Mouse (Mus musculus) heart, embryonic 12.5 days (tissue): ENCODE measurements around the gene Clip1. TPM values are rescaled to one million over a fixed set of nuclear protein-coding genes. Genes with fewer than 3 reads are reported as not detected.

Experiments
- ATAC-seq: fragments of 200-750 bp; cut with Nextera tagmentation; 2 replicates; pipeline ENCODE4 v1.8.0; 2017; ENCODE audit warnings: moderate TSS enrichment, moderate library complexity; ENCODE audit not compliant: insufficient number of reproducible peaks, low FRiP score
- H3K27ac ChIP-seq: fragments of 300-500 bp; sonication (generic); 2 replicates; pipeline ENCODE4 v1.5.1; 2016; ENCODE audit warnings: mild to moderate bottlenecking, moderate library complexity; ENCODE audit not compliant: poor library complexity, severe bottlenecking
- H3K27me3 ChIP-seq: fragments of 300-500 bp; sonication (generic); replicated peaks from 2 replicates; pipeline ENCODE4 v1.6.1; 2016; ENCODE audit warnings: mild to moderate bottlenecking, moderate library complexity
- H3K36me3 ChIP-seq: fragments of 300-500 bp; sonication (generic); 2 replicates; pipeline ENCODE4 v1.6.1; 2016; ENCODE audit warnings: mild to moderate bottlenecking, moderate library complexity
- H3K4me1 ChIP-seq: fragments of 300-500 bp; sonication (generic); replicated peaks from 2 replicates; pipeline ENCODE4 v1.6.1; 2016; ENCODE audit warnings: mild to moderate bottlenecking
- H3K4me2 ChIP-seq: fragments of 300-500 bp; sonication (generic); 2 replicates; pipeline ENCODE4 v1.6.1; 2016; ENCODE audit warnings: mild to moderate bottlenecking, moderate library complexity
- H3K4me3 ChIP-seq: fragments of 300-500 bp; sonication (generic); 2 replicates; pipeline ENCODE4 v1.5.1; 2016; ENCODE audit warnings: mild to moderate bottlenecking
- H3K9ac ChIP-seq: fragments of 300-500 bp; sonication (generic); 2 replicates; pipeline ENCODE4 v1.6.1; 2016; ENCODE audit warnings: mild to moderate bottlenecking, moderate library complexity
- H3K9me3 ChIP-seq: fragments of 300-500 bp; sonication (generic); replicated peaks from 2 replicates; pipeline ENCODE4 v1.6.1; 2016; ENCODE audit warnings: mild to moderate bottlenecking, moderate library complexity
- WGBS: fragments of 180-500 bp; shearing (Covaris S2); methylation state at CpG from one replicate; pipeline ENCODE4 v1.1.7; 2016; 5-methylcytosine and 5-hydroxymethylcytosine counted together
- polyA plus RNA-seq: library from polyadenylated mRNA; unstranded; fragments of >200 nt; fragmentation: Nextera tagmentation; extraction: Ambion mirVana; gene quantifications from 2 replicates; pipeline ENCODE4 v1.2.1, GENCODE M21; 2016

Clip1 gene
- polyA plus RNA-seq, 1 experiment from 2014 or later, result 62.3 TPM

- no peak overlapping the region for H3K4me2 ChIP-seq
- WGBS, result 88% methylated on average over 17 of the region's 17 CpGs
- no peaks in the 10 kb centered on the region for H3K9me3 ChIP-seq
- no peak overlapping the region for H3K27ac ChIP-seq
- H3K4me1 ChIP-seq, result peaks cover 7% of the 10 kb centered on the region; the same call in 1 of the 2 replicates
- ATAC-seq, result no peak
- peaks cover 76% of the 10 kb centered on the region for H3K36me3 ChIP-seq
- no peak overlapping the region for H3K4me3 ChIP-seq
- no peaks in the 10 kb centered on the region for H3K27me3 ChIP-seq
- no peak overlapping the region for H3K9ac ChIP-seq
Measured at GRCm38 (mm10) chr5:123642401-123642800, 42.0 kb downstream of the Clip1 start.

- Histone ChIP-seq H3K4me2 (no peak overlapping the region), H3K9ac (no peak overlapping the region), H3K27me3 (no peaks in the 10 kb centered on the region), H3K36me3 (peaks cover 74% of the 10 kb centered on the region), H3K27ac (0 out of 2 replicates have a peak overlapping the region, but pooled peaks have one; percentile 2), H3K4me1 (peaks cover 7% of the 10 kb centered on the region; the same call in 1 of the 2 replicates), H3K4me3 (no peak overlapping the region), H3K9me3 (no peaks in the 10 kb centered on the region)
- peak; percentile 64; the same call in 1 of the 2 replicates for ATAC-seq
- 60% methylated on average over 7 of the region's 7 CpGs for WGBS
Measured at GRCm38 (mm10) chr5:123641259-123641900, 43.0 kb downstream of the Clip1 start.

- Histone ChIP-seq H3K4me3 (no peak overlapping the region), H3K9ac (no peak overlapping the region), H3K27me3 (no peaks in the 10 kb centered on the region), H3K4me1 (peaks cover 7% of the 10 kb centered on the region; the same call in 1 of the 2 replicates), H3K4me2 (no peak overlapping the region), H3K36me3 (peaks cover 73% of the 10 kb centered on the region), H3K27ac (no peak overlapping the region), H3K9me3 (no peaks in the 10 kb centered on the region)
- 83% methylated on average over 9 of the region's 9 CpGs for WGBS
- no peak for ATAC-seq
Measured at GRCm38 (mm10) chr5:123640181-123640580, 44.2 kb downstream of the Clip1 start.

GRCm38 (mm10) chr5:123631210-123631609 lies 53.2 kb downstream of the Clip1 start:
- H3K36me3 ChIP-seq, result peaks cover 43% of the 10 kb centered on the region
- no peak for ATAC-seq
- 68% methylated on average over 10 of the region's 10 CpGs for WGBS

GRCm38 (mm10) chr5:123626631-123627030 lies 57.8 kb downstream of the Clip1 start:
- Histone ChIP-seq H3K4me1 (0 out of 2 replicates have a peak, but pooled peaks cover 3% of the 10 kb centered on the region), H3K9me3 (no peaks in the 10 kb centered on the region), H3K36me3 (peaks cover 46% of the 10 kb centered on the region), H3K27me3 (no peaks in the 10 kb centered on the region), H3K9ac (no peak overlapping the region), H3K4me3 (no peak overlapping the region), H3K4me2 (no peak overlapping the region), H3K27ac (no peak overlapping the region)
- WGBS, result 23% methylated on average over 8 of the region's 8 CpGs
- peak; percentile 57; the same call in 1 of the 2 replicates for ATAC-seq

More at GRCm38 (mm10) chr5:123631210-123631609, 53.2 kb downstream of the Clip1 start:
- no peaks in the 10 kb centered on the region for H3K27me3 ChIP-seq
- no peak overlapping the region for H3K4me2 ChIP-seq
- H3K27ac ChIP-seq, result no peak overlapping the region
- no peak overlapping the region for H3K4me3 ChIP-seq
- no peak overlapping the region for H3K9ac ChIP-seq
- 0 out of 2 replicates have a peak, but pooled peaks cover 3% of the 10 kb centered on the region for H3K4me1 ChIP-seq
- no peaks in the 10 kb centered on the region for H3K9me3 ChIP-seq

- Histone ChIP-seq H3K36me3 (peaks cover 57% of the 10 kb centered on the region), H3K4me3 (no peak overlapping the region), H3K9ac (no peak overlapping the region), H3K4me1 (no peaks in the 10 kb centered on the region), H3K9me3 (no peaks in the 10 kb centered on the region), H3K4me2 (no peak overlapping the region), H3K27ac (no peak overlapping the region), H3K27me3 (no peaks in the 10 kb centered on the region)
- ATAC-seq, result no peak
- 79% methylated on average over 13 of the region's 13 CpGs for WGBS
Measured at GRCm38 (mm10) chr5:123622421-123622820, 62.0 kb downstream of the Clip1 start.

GRCm38 (mm10) chr5:123618558-123618957 lies 65.9 kb downstream of the Clip1 start:
- H3K4me1 ChIP-seq, result no peaks in the 10 kb centered on the region
- 70% methylated on average over 2 of the region's 2 CpGs for WGBS
- H3K36me3 ChIP-seq, result peaks cover 83% of the 10 kb centered on the region
- no peak for ATAC-seq
- H3K27ac ChIP-seq, result no peak overlapping the region
- no peaks in the 10 kb centered on the region for H3K9me3 ChIP-seq
- no peaks in the 10 kb centered on the region for H3K27me3 ChIP-seq
- no peak overlapping the region for H3K4me3 ChIP-seq
- H3K4me2 ChIP-seq, result no peak overlapping the region
- H3K9ac ChIP-seq, result no peak overlapping the region

- Histone ChIP-seq H3K4me1 (no peaks in the 10 kb centered on the region), H3K36me3 (peaks cover 84% of the 10 kb centered on the region), H3K9me3 (no peaks in the 10 kb centered on the region), H3K27ac (no peak overlapping the region), H3K4me3 (no peak overlapping the region), H3K27me3 (no peaks in the 10 kb centered on the region), H3K9ac (no peak overlapping the region), H3K4me2 (no peak overlapping the region)
- WGBS, result 89% methylated on average over 24 of the region's 24 CpGs
- ATAC-seq, result no peak
Measured at GRCm38 (mm10) chr5:123614246-123614645, 70.2 kb downstream of the Clip1 start.

GRCm38 (mm10) chr5:123609843-123610242 lies 74.6 kb downstream of the Clip1 start:
- Histone ChIP-seq H3K9me3 (no peaks in the 10 kb centered on the region), H3K4me2 (no peak overlapping the region), H3K4me3 (no peak overlapping the region), H3K27me3 (no peaks in the 10 kb centered on the region), H3K27ac (no peak overlapping the region), H3K4me1 (peaks cover 2% of the 10 kb centered on the region; the same call in 1 of the 2 replicates), H3K9ac (no peak overlapping the region), H3K36me3 (peaks cover 81% of the 10 kb centered on the region)
- 0 out of 2 replicates have a peak, but pooled peaks have one; percentile 72 for ATAC-seq
- WGBS, result 20% methylated on average over 4 of the region's 4 CpGs

- Histone ChIP-seq H3K9me3 (no peaks in the 10 kb centered on the region), H3K4me2 (no peak overlapping the region), H3K27ac (no peak overlapping the region), H3K9ac (no peak overlapping the region), H3K36me3 (peaks cover 77% of the 10 kb centered on the region), H3K4me1 (peaks cover 4% of the 10 kb centered on the region; the same call in 1 of the 2 replicates), H3K27me3 (no peaks in the 10 kb centered on the region), H3K4me3 (no peak overlapping the region)
- no peak for ATAC-seq
- WGBS, result 87% methylated on average over 7 of the region's 7 CpGs
Measured at GRCm38 (mm10) chr5:123609416-123609815, 75.0 kb downstream of the Clip1 start.

- Histone ChIP-seq H3K27ac (peak overlapping the region; percentile 12; the same call in 1 of the 2 replicates), H3K4me2 (no peak overlapping the region), H3K4me1 (peaks cover 12% of the 10 kb centered on the region), H3K4me3 (no peak overlapping the region), H3K9ac (no peak overlapping the region), H3K27me3 (no peaks in the 10 kb centered on the region), H3K9me3 (no peaks in the 10 kb centered on the region), H3K36me3 (peaks cover 67% of the 10 kb centered on the region)
- 61% methylated on average over 3 of the region's 3 CpGs for WGBS
- ATAC-seq, result peak; percentile 59; the same call in 1 of the 2 replicates
Measured at GRCm38 (mm10) chr5:123607211-123607669, 77.2 kb downstream of the Clip1 start.
